Mouse (Mus musculus): ENCODE results near the gene Gpr162. TPM values are rescaled to one million over a fixed set of nuclear protein-coding genes. Genes with fewer than 3 reads are reported as not detected.

Gpr162 gene
- polyA plus RNA-seq, 1 experiment from 2014 or later: 0.06 TPM

DNA sequence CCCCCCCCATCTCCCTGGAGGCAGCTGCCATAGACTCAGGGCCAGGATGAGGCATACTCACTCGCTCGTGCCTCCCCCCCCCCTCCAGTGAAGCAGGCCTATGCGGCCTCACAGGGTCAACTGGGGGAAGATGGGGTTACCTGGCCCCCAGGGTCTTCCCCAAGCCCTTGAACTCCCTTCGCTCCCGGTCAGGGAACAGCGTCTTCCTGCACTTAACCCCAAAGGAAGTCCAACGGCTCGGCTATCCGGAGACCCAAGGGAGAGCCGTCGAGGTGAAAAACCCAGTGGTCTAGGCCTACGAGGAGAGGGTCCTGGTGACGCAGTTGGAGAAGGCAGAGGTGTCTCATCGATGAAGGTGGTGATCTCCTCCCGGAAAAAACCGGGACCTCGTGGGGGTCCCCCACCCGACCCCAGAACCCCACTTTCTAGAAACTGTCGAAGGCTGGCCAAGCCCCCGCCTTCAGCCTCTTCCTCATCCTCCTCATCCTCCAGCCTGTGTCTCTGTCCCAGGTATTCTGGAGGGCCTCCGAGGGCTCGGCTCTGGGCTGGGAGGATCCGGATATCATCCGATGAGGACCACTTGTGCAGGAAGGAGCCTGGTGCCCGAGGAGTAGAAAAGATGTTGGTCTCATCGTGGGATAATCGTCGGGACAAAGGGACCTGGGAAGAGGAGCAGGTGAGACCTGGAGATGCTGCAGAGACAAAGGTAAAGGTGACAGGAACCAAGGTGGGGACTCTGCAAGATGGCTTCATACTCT is 5.0 kb downstream of the Gpr162 start:
- Histone ChIP-seq H3K27ac (replicated peaks) (no peak overlapping the region), H3K4me2 (no peak overlapping the region), H3K9ac (no peak overlapping the region), H3K36me3 (replicated peaks) (no peaks in the 10 kb centered on the region), H3K9me3 (replicated peaks) (no peaks in the 10 kb centered on the region), H3K4me3 (replicated peaks) (no peak overlapping the region), H3K27me3 (peaks cover 92% of the 10 kb centered on the region), H3K4me1 (replicated peaks) (peaks cover 14% of the 10 kb centered on the region; the same call in 1 of the 2 replicates)
- 59% methylated on average over 28 of the region's 28 CpGs for WGBS (ENCODE audit: insufficient replicate concordance)
- no peak for ATAC-seq (ENCODE audit: insufficient read depth)

DNA sequence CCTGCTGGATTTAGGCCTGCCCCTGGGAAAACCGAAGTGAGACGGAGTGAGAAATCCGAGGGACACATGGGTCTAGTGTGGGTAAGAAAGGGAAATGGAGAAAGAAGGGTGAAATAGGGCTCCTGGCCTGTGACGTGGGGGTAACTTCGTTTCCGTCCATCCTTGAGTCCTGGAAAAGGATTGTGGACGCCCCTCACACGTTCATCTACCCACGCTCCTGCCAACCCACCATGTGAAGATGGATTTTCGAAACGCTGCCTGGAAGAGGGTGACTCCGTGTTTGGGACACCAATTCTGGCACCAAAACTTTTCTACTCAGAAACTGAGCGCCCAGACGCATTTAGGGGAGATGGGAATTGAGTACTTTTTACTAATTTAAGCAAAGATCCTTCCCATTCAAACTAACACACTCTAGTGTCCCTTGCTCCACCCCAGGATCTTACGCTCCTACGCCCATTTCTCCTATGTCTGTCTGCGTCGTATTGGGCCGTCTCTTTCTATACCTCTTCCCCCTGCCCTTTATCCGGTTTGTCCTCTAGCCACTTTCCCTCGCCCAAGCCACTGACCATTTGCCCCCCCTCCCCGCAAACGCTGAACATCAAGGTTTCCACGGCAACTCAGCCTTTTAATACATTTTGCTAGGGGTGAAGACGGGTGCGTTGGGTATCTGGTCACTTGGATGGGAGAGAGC is 5.8 kb downstream of the Gpr162 start:
- WGBS (ENCODE audit: insufficient replicate concordance): 23% methylated on average over 26 of the region's 26 CpGs

DNA sequence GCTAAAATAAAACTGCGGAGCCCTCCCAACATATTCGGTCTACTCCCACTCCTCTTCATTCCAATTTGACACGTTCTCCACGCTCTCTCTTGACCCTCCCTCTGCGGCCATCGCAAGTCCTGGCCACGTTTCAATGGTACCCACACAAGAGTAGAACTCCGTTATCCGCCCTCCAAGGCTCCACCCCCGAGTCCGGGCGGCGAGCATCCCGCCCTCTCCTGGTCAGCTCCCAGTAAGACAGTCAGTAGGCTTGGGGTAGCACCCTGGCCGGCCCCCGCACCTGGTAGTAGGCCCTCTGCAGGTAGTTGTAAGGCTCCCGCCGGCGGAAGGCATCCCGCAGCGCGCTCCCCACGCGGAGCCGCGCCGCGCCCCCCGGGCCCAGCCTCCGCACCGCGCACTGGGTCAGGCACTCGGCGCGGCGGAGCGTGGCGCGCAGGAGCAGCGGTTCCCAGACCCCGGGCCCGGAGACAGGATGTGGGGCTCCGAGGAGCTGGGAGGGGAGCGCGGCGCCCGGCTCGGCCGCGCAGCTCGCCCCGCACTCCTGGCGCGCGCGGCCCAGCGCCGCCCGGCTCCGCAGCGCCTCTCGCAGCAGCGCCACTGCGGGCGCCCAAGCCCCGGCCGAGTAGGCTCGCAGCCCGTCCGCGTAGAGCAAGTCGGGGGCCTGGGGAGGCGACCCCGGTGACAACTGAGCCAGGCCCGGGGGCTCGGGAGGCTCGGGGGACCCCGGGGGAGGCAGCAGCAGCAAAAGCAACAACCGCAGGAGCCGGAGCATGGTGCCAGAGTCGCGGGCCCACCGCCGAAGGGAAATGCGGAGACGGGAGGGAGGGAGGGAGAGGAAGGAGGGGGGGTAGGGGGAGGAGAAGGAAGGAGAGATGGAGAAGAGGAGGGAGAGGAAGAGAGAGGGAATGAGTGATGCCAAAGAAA is 6.6 kb downstream of the Gpr162 start, which contains the start of gene P3h3:
Gene P3h3, minus strand, starts transcription at position 837 of the 924 bp plus-strand sequence.
- peak within 1 kb of the TSS; percentile 80 for H3K4me2 ChIP-seq
- no peaks in the 10 kb centered on the region for H3K9me3 ChIP-seq (replicated peaks)
- H3K4me1 ChIP-seq (replicated peaks): peaks cover 9% of the 10 kb centered on the region; the same call in 1 of the 2 replicates
- no peak within 1 kb of the TSS for H3K27ac ChIP-seq (replicated peaks)
- peak within 1 kb of the TSS; percentile 54 for H3K4me3 ChIP-seq (replicated peaks)
- H3K27me3 ChIP-seq: peaks cover 81% of the 10 kb centered on the region
- peak within 1 kb of the TSS; percentile 25; the same call in 1 of the 2 replicates for H3K9ac ChIP-seq
- peak; percentile 38 for ATAC-seq (ENCODE audit: insufficient read depth)
- WGBS (ENCODE audit: insufficient replicate concordance): under 1% methylated on average over 86 of the region's 86 CpGs
- no peaks in the 10 kb centered on the region for H3K36me3 ChIP-seq (replicated peaks)

More for the DNA sequence above, 5.8 kb downstream of the Gpr162 start:
- Histone ChIP-seq H3K4me1 (replicated peaks) (peaks cover 9% of the 10 kb centered on the region; the same call in 1 of the 2 replicates), H3K9ac (no peak overlapping the region), H3K9me3 (replicated peaks) (no peaks in the 10 kb centered on the region), H3K27me3 (peaks cover 84% of the 10 kb centered on the region), H3K4me2 (no peak overlapping the region), H3K27ac (replicated peaks) (no peak overlapping the region), H3K4me3 (replicated peaks) (no peak overlapping the region), H3K36me3 (replicated peaks) (no peaks in the 10 kb centered on the region)
- ATAC-seq (ENCODE audit: insufficient read depth): no peak

DNA sequence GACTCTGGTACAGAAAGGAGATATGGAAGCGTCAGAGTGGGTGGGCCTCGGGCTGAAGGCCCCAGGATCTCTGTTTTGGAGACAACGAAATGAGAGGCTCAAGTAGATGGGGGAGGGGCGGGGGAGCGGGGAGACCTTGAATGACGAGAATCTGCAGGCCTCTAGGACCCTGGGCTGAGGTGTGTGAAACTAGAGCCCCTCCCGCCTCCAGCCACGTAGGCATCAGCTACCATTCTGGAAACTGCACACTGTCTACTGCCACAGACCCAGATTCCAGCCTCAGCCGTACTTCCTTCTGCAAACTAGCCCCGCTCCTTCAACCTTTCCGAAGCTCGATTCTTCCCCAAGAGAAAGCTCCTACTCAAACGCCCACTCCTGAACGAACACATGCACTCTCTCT is 7.5 kb downstream of the Gpr162 start:
- peak overlapping the region; percentile 80; the same call in 1 of the 2 replicates for H3K4me2 ChIP-seq
- H3K4me3 ChIP-seq (replicated peaks): no peak overlapping the region
- H3K36me3 ChIP-seq (replicated peaks): no peaks in the 10 kb centered on the region
- peaks cover 72% of the 10 kb centered on the region for H3K27me3 ChIP-seq
- WGBS (ENCODE audit: insufficient replicate concordance): 21% methylated on average over 13 of the region's 14 CpGs
- H3K9ac ChIP-seq: no peak overlapping the region
- H3K9me3 ChIP-seq (replicated peaks): no peaks in the 10 kb centered on the region
- no peak overlapping the region for H3K27ac ChIP-seq (replicated peaks)
- peaks cover 9% of the 10 kb centered on the region; the same call in 1 of the 2 replicates for H3K4me1 ChIP-seq (replicated peaks)
- ATAC-seq (ENCODE audit: insufficient read depth): no peak

DNA sequence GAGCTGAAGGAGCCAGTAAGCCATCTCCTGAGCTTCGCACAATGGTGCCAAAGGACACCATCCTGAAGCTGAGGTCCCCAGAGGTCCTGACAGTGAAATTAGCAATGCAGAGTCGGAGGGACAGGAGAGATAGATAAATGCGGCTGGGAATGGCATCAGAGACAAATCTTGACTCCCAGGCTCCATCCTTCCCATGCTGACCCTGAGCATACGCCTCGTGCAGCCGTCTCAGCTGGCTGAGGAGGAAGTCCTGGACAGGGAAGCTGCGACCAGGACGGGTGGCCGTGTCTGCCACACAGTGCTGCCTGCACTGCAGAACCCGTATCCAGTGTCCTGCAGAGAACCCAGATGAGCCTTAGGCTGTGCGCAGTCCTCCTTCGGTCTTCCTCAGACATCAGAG is 9.1 kb downstream of the Gpr162 start:
- ATAC-seq (ENCODE audit: insufficient read depth): no peak
- Histone ChIP-seq H3K9ac (no peak overlapping the region), H3K4me1 (replicated peaks) (peaks cover 9% of the 10 kb centered on the region; the same call in 1 of the 2 replicates), H3K9me3 (replicated peaks) (no peaks in the 10 kb centered on the region), H3K4me2 (no peak overlapping the region), H3K27me3 (peaks cover 56% of the 10 kb centered on the region), H3K27ac (replicated peaks) (no peak overlapping the region), H3K36me3 (replicated peaks) (no peaks in the 10 kb centered on the region), H3K4me3 (replicated peaks) (no peak overlapping the region)
- 44% methylated on average over 12 of the region's 12 CpGs for WGBS (ENCODE audit: insufficient replicate concordance)

DNA sequence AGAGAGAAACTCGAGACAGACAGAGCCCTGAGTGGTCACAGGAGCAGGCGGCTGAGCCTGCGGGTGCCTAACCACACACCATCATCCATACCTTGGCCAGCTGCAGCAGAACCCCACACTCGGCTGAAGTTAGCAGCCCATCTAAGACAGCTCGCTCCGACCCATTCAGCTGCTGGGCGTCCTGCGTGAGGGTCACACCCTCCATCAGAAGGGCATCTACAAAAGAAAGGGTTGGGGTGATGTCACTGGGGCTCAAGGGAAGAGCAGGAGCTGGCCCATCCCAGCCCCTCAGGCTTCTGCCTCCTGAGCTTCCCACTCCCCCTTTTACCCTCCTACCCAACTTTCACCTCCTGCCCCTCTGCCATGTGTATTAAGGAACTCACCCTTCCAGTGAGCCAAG is 13.2 kb downstream of the Gpr162 start:
- Histone ChIP-seq H3K4me1 (replicated peaks) (no peaks in the 10 kb centered on the region; the same call in 1 of the 2 replicates), H3K27me3 (peaks cover 14% of the 10 kb centered on the region), H3K9me3 (replicated peaks) (no peaks in the 10 kb centered on the region), H3K4me3 (replicated peaks) (no peak overlapping the region), H3K36me3 (replicated peaks) (no peaks in the 10 kb centered on the region), H3K9ac (no peak overlapping the region), H3K27ac (replicated peaks) (no peak overlapping the region), H3K4me2 (no peak overlapping the region)
- 53% methylated on average over 8 of the region's 8 CpGs for WGBS (ENCODE audit: insufficient replicate concordance)
- no peak for ATAC-seq (ENCODE audit: insufficient read depth)

DNA sequence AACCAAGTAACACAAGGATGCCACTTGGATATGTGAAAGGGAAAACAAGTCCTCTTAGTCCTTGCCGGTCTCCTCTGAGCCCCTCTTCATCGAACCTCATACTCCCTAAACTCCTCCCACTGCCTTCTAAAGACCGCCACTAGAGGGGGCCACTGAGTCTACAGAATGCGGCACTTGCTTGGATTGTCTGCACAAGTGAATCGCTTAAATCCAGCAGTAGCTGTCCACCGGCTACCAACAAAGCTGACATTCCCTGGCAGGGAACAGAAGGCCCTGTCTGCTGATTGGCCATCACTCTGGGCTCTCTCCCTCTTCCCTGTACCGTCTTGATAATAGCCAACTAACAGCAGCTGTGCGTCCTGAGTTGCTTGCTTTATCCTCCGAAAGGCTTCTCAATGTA is 16.5 kb downstream of the Gpr162 start:
- Histone ChIP-seq H3K9me3 (replicated peaks) (no peaks in the 10 kb centered on the region), H3K9ac (no peak overlapping the region), H3K27me3 (no peaks in the 10 kb centered on the region), H3K4me2 (no peak overlapping the region), H3K27ac (replicated peaks) (no peak overlapping the region), H3K36me3 (replicated peaks) (no peaks in the 10 kb centered on the region), H3K4me3 (replicated peaks) (no peak overlapping the region), H3K4me1 (replicated peaks) (no peaks in the 10 kb centered on the region; the same call in 1 of the 2 replicates)
- 16% methylated on average over 9 of the region's 9 CpGs for WGBS (ENCODE audit: insufficient replicate concordance)
- no peak for ATAC-seq (ENCODE audit: insufficient read depth)

DNA sequence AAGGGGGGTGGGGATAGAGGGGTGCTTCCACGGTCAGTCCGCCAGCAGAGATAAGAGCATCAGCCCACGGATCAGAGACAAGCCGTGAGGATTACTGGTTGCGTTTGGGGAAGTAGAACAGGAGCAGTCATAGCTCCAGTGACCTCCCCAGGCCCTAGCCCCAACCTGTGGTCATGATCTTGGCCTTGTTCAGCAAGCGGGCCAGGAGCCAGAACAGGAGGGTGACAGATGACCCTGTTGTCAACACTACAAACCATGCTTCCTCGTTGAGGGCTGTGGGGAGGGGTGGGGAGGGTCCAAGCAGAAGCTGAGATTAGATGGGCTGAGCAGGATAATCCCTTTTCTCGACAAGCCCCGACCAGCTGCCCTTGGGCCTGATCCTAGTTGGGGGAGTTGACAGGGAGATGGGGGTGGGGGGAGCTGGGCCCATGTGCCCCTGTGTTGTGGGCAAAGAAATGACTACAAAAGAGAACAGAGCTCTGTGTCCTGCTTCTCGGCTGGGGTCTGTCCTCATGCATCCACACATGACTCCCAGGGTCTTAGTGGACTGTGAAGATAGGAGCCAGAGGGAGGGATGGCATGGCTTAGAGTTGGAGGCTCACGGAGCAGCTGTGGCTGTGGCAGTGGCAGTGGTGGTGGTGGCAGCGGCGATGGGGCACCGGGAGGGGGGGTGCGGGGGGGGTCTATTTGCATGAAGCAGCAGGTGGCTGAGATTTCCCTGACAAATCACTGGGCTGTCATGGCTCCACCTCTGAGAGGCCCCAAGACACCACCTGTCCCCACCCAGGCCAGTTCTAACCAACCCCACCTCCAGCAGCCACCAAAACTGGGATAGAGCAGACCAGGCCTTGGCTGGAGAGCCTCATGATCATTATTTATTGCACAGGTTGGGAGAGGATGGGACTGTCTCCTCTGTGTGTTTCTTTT is 23.3 kb downstream of the Gpr162 start, which contains the start of gene Gnb3:
Gene Gnb3, minus strand, starts transcription at position 35 of the 927 bp plus-strand sequence.
- H3K27ac ChIP-seq (replicated peaks): no peak within 1 kb of the TSS
- H3K4me3 ChIP-seq (replicated peaks): no peak within 1 kb of the TSS
- no peaks in the 10 kb centered on the region for H3K9me3 ChIP-seq (replicated peaks)
- no peak within 1 kb of the TSS for H3K9ac ChIP-seq
- ATAC-seq (ENCODE audit: insufficient read depth): no peak
- peaks cover 10% of the 10 kb centered on the region for H3K27me3 ChIP-seq
- no peak within 1 kb of the TSS for H3K4me2 ChIP-seq
- H3K36me3 ChIP-seq (replicated peaks): peaks cover 3% of the 10 kb centered on the region; the same call in 1 of the 2 replicates
- WGBS (ENCODE audit: insufficient replicate concordance): 24% methylated on average over 15 of the region's 15 CpGs
- peaks cover 12% of the 10 kb centered on the region for H3K4me1 ChIP-seq (replicated peaks)

DNA sequence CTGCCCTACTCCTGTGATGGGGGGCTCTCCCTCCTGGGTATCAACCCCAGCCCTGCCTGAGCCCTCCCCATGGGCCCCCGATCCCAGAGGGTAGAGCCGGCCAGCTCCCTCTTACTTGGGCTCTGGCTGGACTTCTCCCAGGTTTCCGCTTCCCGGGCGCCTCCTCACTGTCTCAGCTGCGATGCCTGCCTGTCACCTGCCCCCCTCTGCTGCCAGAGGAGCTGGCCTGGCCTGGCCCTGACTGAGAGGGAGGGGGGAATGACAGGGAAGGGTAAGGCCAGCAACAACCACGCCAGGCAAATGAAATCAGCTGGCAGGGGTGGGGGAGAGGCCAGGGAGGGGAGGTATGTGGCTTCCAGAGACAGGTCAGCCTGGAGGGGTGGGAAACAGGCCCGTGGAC is 24.0 kb downstream of the Gpr162 start:
- H3K27me3 ChIP-seq: peaks cover 10% of the 10 kb centered on the region
- no peaks in the 10 kb centered on the region for H3K9me3 ChIP-seq (replicated peaks)
- H3K4me3 ChIP-seq (replicated peaks): no peak overlapping the region
- ATAC-seq (ENCODE audit: insufficient read depth): no peak
- 18% methylated on average over 8 of the region's 8 CpGs for WGBS (ENCODE audit: insufficient replicate concordance)
- no peak overlapping the region for H3K9ac ChIP-seq
- no peak overlapping the region for H3K4me2 ChIP-seq
- H3K4me1 ChIP-seq (replicated peaks): peaks cover 14% of the 10 kb centered on the region
- H3K27ac ChIP-seq (replicated peaks): no peak overlapping the region
- peaks cover 10% of the 10 kb centered on the region for H3K36me3 ChIP-seq (replicated peaks)

DNA sequence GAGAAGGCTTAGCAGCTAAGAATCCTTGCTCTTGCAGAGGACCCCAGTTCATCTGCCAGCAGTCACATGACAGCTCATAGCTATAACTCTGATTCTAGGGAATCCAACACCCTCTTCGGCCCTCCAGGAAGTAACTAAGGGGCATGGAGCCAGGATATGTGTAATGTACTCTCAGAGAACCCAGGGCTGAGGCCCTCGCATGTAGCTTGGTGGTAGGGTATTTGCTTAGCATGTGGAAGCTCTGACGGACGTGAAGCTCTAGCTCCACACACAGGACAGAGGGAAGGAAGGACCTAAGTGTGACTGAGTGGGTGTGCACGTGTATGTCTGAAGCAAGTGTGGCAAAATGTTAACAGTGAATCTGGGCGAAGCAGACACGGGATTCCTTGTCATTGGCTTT is 27.4 kb downstream of the Gpr162 start:
- H3K27me3 ChIP-seq: peaks cover 10% of the 10 kb centered on the region
- 76% methylated on average over 7 of the region's 7 CpGs for WGBS (ENCODE audit: insufficient replicate concordance)
- H3K9me3 ChIP-seq (replicated peaks): no peaks in the 10 kb centered on the region
- no peak overlapping the region for H3K4me2 ChIP-seq
- no peak overlapping the region for H3K27ac ChIP-seq (replicated peaks)
- H3K36me3 ChIP-seq (replicated peaks): peaks cover 44% of the 10 kb centered on the region
- no peak overlapping the region for H3K9ac ChIP-seq
- peaks cover 30% of the 10 kb centered on the region for H3K4me1 ChIP-seq (replicated peaks)
- H3K4me3 ChIP-seq (replicated peaks): no peak overlapping the region
- no peak for ATAC-seq (ENCODE audit: insufficient read depth)
